Mouse (Mus musculus): Measurements from ENCODE around the gene Htra1.
A peak's percentile ranks its signal among the peaks of the same experiment; 100 is the strongest.

Htra1 gene

DNA sequence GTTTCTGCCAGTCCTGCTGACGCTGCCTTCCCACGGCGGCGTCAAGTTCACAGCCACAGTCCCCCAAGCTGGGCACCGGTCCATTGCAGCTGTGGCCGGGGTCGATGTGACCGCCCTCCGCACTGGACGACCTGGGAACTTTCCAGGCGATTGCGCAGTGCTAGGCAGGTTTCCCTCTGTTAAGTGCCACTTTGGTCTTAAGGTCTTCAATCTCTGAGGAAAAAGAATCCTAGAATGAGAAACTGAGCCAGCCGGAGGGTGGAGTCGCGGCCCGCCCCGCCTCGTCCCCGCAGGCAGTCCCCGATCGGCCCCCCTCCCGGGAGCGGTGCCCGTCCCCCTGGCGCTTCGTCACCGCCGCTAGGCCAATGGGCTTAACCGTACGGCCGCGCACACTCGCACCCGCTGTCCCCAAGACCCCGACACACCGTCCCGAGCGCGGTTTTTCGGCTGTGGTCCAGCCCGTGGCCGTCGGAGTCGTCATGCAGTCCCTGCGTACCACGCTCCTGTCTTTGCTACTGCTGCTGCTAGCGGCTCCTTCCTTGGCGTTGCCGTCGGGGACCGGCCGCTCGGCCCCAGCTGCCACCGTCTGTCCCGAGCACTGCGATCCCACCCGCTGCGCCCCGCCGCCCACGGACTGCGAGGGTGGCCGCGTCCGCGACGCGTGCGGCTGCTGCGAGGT lies at the start of gene Htra1:
Gene Htra1, plus strand, starts transcription at position 319 of the 679 bp plus-strand sequence.
- DNase-seq (ENCODE audit: low read depth, low spot score), result peak; percentile 6

DNA sequence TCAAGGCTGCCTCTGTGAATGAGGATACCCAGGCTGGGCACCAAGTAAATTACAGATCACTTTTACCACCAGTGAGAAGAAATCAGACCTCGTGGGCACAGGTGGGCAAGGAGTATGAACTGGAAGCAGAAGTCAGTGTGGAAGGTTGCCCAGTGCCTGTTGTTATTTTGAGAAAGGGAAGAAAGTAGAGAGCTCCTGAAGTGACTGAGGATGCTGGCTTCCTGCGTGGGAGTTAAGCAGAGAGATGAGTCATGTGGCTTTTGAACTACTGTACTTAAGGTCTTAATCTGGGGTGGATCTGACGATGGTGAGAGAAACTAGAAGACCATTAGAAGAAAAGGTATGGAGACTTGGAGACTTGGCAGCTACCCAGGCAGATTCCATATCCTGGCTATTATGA lies 49.7 kb upstream of the Htra1 start:
- DNase-seq (ENCODE audit: low read depth, low spot score), result peak; percentile 58

DNA sequence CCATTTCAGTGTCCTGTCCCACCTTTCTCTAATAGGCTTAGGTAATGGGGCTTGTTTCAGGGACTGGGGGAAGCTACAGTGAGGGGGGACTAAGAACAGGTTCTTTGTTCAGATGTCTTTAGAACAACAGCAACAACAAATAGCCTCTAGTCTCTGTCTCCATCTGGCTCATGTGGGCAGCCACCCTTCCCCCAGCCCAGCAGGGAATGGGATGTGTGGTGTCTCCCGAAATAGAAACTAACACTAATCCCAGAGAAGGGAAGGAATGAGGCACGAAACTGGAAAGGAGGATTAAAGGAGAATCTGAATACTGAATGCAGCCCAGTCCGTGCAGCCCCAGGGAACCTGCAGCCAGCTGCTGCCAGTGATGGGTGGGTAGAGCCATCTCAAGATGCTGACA lies 48.0 kb upstream of the Htra1 start:
- no peak for DNase-seq (ENCODE audit: low read depth, low spot score)

DNA sequence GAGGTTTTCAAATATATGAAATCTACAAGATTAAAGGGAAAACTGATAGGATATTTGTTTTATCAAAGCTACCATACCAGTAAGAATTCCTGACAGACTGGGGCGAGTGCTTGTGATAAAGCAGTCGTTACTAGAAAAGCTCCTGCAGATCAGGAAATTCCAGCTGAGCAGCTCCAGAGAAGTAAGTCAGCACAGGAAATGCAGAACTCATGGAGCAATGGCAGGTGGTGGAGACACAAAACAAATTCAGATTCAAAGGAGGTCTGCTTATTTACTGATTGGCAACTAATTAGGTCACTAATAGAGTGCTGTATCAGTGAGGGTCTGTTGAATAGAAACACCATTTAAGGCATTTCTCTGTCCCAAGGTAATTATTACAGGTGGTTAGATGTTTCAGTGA lies 45.0 kb upstream of the Htra1 start:
- no peak for DNase-seq (ENCODE audit: low read depth, low spot score)

DNA sequence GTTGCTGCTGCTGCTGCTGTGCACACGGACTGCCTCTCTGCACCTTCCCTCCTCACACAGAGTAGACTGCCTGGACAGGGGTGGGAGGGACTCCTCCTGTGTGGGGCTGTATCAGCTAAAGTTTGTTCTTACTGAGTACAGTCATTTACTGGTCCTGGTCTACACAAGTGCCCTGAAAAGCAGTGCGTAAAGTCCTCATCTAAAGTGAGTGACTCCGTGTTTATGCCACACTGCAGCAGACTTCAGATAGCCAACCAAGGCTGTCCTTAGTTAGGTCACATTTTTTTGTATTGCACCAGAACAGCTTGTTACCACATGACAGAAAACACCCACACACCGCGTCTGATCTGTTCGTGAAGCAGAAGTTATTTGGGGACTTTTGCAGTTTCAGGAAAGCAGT lies 42.9 kb upstream of the Htra1 start:
- peak; percentile 73 for DNase-seq (ENCODE audit: low read depth, low spot score)

DNA sequence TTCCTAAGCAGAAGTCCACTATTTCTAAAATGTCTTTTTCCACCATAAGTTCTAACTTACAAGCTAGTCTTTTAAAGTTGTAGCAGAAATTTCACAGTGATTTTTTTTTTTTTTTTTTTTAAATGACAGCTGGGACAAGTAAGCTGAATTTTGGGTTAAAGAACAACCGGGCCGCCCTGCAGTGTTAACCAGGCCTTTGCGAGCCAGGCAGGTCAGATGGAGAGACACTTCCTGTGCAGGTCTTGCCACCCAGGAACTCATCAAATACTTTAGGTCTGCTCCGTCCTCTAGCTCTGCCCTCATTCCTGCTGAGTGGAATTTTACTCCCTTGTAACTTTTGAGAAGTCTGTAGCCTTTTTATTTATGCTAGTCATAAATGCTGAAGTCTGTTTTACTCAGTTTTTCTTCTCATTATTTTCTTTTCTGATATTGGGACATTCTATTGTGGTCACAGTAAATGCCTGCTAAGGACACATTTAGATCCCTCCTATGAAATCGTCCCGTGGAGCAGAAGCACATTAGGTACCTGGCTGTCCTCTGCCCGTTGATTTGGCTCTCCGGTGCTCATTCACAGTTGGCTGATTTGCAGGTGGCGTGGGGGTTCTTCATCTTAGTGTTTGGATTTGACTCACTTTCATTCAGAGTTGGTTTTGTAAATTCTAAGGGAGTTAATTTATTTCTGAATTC lies 40.8 kb upstream of the Htra1 start:
- no peak for DNase-seq (ENCODE audit: low read depth, low spot score)

DNA sequence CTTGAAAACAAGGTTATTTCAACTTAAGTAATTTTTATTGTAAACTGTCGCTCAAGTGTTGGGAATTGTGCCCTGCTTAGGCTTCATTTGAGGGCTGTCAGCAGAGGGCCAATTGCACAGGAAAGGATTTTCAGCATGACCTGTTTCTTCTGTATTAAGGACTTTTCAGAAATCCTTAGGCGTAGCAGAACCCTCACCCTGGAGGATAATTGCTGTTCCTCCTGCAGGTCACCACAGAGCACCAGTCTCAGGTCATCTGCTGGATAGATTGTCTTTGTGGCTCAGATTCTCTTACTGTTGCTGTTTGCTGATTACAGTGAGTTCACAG lies 40.3 kb upstream of the Htra1 start:
- no peak for DNase-seq (ENCODE audit: low read depth, low spot score)

DNA sequence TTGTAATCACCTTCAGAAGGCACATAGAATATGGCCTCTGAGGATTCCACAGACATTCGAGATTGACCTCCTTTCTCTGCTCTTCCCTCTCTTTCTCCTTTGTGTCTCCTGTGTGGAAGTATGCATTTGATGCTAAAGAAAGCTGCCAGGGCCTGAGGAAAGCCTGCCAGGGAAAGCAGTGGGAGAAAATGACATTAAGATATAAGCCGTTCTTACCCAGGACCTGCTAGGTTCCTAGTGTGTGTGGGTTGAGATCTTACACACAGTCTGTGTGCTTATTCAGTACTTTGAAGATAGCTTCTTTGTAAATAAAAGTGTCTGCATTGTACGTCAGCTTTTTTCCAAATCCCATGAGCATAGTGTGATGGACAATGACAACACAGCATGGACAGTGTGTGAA lies 39.8 kb upstream of the Htra1 start:
- DNase-seq (ENCODE audit: low read depth, low spot score), result no peak

DNA sequence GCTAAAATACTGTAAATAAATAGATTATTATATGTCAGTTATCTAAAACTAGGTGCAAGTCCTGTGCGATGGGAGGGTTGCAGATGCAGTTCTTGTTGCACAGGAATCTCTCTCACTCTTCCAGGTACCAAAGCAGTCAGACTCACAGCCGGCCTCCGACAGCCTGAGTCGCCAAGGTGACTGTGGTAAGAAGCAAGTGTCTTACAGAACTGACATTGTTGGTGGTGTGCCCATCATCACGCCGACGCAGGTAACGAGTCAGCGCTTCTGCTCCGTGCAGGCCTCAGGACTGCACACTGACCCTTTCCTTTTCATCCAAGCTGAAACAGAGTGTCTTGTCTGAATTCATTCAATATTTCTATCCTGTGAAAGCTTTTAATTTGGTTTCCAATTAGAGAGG lies 38.7 kb upstream of the Htra1 start:
- DNase-seq (ENCODE audit: low read depth, low spot score), result no peak

DNA sequence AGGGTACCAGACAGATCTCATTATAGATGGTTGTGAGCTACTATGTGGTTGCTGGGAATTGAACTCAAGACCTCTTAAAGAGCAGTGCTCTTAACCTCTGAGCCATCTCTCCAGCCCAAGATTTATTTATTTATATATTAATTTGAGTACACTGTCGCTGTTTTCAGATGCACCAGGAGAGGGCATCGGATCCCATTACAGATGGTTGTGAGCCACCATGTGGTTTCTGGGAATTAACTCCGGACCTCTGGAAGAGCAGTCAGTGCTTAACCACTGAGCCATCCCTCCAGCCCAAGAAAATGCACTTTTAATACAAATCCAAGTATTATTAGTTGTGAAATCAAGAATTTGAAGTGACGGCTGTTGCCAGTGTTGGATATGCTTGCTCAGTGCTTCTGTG lies 37.5 kb upstream of the Htra1 start:
- DNase-seq (ENCODE audit: low read depth, low spot score), result no peak

DNA sequence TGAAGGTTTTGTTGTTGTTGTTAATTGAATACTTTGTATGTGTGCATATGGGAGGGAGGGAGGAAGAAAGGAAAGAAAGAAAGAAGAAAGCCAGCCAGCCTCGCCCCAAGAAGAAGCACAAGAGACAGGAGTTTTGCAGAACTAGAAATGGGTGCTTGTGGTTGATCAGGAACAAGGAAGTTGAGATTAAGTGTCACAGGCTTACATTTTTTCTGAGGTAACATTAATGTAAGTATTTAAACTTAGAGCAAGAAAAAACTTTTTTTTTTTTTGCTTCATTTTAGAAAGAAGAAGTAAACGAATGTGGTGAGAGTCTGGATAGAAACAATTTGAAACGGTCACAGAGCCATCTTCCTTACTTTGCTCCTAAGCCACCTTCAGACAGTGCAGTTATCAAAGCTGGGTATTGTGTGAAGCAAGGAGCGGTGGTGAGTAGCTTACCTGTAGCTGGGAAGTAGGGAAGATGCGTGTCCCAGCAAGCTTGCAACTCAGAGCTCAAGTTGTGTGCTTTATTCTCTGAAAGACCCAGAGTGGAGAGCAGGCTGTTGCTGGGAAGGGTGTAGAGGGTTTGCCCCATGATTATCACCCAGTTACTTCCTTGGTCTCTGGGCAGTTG lies 35.6 kb upstream of the Htra1 start:
- no peak for DNase-seq (ENCODE audit: low read depth, low spot score)

DNA sequence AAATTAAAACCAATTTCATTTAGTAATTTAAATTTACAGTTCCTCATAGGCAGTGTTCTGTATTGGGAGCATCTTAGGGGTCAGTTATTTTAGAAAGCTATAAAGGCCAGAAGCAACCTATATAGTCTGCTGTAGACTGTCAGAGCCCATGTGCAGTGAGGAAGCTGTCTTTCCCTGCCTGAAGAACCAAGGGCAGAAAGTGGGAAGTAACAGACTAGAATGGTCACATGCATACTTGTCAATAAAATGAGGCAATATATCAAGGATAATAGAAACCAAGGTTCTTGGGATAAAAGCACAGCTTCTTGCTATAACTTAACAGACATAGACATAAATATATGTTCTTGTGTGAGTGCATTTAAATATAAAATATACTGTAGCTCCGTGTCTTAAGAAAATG lies 33.0 kb upstream of the Htra1 start:
- no peak for DNase-seq (ENCODE audit: low read depth, low spot score)

DNA sequence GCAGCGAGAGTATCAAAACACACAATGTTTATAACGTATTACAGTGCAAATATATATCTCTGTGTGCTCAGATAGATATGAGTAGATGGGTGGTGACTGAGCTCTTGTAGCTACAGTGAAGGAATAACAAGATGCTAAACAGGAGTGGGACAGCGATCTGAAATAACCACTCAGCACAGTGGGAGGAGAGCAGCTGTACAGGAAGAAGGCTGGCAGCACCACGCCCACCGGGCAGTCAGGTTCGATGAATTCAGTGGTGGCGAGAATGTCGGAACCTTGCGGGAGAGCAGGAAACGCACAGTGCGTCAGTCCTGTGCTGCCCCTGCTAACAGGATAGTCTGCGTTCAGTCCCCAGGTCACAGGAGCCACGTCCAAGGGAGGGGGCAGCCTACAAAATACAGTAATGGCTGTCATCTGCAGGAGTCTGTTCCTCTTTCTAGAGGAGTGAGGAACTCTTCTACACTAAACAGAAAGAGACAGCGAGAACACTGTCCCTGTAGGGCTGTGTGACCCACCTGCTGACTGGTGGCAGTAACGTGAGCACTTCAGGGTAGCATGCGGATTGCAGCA lies 32.3 kb upstream of the Htra1 start:
- DNase-seq (ENCODE audit: low read depth, low spot score), result peak; percentile 33

DNA sequence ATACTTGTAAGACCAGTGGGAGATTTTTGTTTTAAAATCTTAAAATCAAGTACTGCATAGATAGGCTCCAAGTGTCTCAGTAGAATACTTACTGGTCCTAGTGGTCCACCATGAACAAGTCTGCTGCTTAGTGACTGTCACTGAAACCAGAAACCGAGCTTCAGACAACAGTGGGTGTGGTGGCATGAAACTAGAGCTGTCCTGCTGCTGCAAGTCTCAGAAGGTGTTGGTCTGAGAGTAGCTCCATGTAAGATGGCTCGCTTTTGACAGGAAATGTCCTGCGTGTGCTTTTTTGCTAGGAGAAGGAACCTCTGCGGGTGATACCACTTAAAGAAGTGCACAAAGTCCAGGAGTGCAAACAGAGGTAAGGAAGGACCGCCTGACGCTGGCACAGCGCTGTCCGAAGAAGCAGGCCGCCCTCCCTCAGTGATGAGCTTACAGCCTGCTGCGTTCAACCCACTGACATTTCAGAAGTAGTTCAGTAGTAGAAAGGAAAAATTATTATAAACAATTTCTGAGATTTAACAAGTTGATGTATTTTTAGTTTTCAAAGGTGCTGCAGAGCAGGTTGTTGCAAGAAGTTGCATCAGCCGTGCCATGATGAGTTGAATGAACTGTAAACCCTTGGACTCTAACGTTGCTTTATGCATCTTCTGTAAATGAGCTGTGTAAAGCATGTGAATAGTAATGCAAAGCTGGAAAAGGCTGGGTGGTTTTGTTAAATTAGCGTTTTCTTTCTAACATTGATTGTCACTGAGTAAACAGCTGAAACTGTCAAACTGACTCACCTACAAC lies 31.1 kb upstream of the Htra1 start:
- no peak for DNase-seq (ENCODE audit: low read depth, low spot score)

DNA sequence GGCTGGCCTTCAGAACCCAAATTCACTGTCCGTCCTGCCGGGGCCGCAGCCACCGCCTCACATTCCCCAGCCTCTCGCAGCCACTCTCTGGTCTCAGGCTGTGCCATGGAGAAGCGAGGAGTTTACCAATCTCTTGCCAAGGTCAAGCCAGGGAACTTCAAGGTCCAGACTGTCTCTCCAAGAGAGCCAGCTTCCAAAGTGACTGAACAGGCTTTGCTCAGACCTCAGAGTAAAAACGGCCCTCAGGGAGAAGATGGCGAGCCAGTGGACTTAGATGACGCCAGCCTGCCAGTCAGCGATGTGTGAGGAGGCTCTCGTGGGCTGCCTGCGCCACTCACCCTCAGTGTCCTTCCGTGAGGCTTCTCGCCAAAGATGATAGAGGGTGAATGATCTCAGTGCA lies 25.1 kb upstream of the Htra1 start:
- DNase-seq (ENCODE audit: low read depth, low spot score), result no peak

DNA sequence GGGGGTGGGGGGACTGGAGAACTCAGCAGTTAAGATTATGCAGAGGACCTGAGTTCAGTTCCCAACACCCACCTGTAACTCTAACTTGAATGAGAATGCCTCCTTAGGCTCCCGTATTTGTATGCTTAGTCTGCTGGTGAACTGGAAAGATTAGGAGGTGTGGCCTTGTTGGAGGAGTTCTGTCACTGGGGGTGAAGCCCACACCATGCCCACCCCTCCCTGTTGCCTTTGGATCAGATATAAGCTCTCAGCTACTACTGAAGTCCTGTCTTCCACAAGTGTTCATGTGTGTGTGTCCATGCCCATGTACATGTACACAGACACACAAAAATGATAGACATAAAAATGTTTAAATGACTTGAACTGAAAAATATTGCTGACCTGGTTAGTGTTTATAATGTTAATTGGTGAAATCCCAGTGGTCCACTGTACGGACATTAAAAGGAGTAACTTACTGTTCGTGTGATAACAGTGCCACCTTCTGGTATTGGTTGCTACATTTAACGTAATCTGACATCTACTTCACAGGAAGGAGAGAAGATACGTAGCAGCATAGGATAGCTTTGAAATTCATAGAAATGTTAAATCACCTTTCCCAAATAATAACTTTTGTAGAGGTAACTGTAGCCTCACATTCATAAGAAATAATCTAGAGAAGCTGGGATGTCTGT lies 21.1 kb upstream of the Htra1 start:
- DNase-seq (ENCODE audit: low read depth, low spot score), result peak; percentile 63

DNA sequence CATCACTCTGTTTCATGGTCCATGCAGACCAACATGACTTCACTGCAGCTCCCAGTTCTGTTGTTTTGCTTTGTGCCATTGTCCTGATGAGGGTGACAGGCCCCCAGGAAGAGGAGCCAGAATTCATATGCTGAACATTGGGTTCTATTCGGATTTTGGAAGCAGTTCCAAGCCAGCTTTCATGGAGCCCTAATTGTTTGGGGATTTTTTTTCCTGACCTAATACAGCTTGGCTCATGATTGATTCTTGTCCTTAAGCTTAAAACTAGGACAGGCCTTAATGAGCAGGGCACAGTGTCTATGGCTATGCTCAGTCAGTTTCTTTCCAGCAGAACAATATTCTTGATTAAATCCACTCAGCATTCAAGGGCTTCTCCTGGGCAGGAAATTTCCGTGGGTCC lies 17.7 kb upstream of the Htra1 start:
- DNase-seq (ENCODE audit: low read depth, low spot score), result no peak

DNA sequence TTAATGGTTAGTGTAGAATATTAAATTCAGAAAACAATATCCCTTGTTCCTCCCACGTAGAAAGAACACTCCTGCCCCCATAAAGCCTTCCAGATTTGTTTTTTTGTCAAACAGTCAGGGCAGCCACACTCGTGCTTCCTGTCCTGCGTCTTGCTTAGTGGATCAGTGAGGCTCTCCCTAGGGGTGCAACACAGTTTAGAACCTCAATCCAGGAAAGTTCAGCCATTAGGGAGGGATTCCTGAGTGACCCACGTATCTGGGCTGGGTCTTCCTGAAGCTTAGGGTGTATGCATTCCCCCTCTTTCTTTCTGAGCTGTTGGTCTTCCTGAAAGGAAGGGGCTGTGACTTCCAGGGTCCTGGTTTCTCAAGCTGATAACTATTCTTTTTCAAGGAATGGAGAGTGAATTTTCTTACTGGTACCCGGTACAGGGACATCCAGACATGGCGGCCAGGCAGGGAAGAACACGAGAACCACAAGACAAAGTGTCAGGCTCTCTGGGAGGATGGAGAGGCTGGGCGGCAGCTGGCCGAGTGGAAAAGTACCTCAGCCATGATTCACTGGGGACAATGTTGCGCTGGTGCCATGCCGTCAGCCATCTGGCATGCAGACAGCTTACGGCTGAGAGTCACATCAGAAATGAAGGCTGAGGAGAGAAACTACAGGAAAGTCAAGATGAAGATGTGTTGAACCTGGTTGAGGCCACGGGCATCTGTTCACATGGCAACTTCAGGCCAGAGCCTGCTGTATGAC lies 12.8 kb upstream of the Htra1 start:
- DNase-seq (ENCODE audit: low read depth, low spot score), result no peak

DNA sequence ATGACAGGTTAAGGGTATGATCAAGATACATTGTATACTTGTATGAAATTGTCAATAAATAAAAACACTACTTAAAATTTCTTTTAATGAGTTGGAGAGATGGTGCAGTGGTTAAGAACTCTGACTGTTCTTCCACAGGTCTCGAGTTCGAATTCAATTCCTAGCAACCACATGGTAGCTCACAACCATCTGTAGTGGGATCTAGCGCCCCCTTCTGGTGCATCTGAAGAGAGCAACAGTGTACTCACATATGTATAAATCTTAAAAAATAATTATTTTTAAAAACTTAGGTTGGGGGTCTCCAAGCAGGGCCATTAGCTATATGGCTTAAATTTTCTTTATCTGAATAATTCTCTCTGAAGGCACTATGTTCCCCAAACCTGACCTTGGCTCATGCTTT lies 5.5 kb upstream of the Htra1 start:
- DNase-seq (ENCODE audit: low read depth, low spot score), result no peak

DNA sequence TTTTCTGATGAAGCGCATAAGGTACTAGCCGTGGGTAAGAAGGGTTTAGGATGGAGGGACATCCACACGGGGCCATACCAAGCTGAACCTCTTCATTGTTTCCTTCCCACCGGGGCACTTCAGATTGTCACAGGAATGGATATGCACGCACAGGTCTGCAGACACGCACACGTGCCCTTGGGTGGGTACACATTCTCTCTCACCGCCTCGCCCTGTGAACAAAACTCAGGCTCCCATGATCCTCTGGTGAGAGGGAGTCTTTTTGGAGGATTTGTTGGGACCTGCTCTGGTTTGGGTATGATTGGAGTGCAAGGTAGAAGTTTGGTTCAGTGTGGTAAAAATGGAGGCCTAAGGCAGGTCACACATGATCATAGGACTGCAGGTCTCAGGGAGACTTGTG lies 3.0 kb upstream of the Htra1 start:
- DNase-seq (ENCODE audit: low read depth, low spot score), result no peak

DNA sequence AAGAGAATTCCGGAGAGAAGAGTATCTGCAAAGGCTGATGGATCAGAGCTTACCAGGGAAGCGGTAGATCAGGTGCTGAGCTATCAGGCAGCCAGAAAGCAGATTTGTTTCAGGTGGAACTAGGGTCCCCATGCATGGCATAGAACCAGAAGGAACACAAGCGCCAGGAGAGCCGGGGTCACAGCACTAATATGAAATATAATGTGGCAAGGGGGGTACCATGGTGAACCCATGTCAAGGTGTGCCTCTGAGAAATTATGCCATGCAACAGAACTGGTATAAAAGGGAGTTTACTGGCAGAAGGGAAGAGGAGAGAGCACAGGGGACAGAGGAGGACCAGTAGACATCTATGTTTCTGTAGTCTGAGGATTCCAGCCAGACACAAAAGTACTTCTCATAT lies 1.3 kb upstream of the Htra1 start:
- no peak for DNase-seq (ENCODE audit: low read depth, low spot score)
